ENCODE assay signal across 12 mouse cellular contexts in the genomic region with DNA sequence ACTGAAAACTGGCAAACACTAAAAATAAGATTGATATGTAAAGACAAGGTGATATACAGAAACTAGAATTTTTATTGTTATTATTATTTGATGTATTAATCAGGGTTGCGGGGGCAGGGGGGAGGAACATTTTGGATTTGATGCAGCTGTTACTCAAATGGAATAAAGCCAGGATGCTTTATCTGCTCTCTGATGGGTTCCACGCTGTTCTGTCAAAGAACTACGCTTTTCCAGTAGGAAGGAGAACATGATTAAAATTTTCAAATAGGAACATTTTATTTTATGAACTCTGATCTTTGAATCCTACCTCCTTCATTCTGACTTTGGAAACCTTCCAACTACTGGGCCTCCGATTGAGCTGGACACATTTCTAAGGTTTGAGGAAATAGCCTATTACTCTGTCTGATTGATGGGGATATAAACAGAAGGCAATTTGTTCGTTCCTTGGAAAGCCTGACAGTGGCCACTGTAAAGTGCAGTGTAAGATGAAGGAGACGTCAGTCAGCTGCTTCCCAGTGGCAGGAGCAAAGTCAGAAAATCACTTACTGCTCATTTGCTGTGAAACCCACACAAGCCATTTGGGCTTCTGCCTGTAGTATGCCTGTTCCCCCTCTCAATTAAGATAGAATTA.
DNase-seq lines count a peak whose midpoint lies in the region; ATAC-seq lines count a peak whose summit lies in the region.
"Had no signal": no experiment of that assay in that cellular context is flagged by ENCODE, and none has a peak within 500 bp of the region (broad histone marks: within the 10 kb centered on the region; RNA-seq: fewer than 3 reads in every experiment).

No protein-coding gene starts in this region.

- H3K4me2 ChIP-seq in forebrain, embryonic 14.5 days (ENCODE audit: low read length): no peak overlapping the region
- H3K4me2 ChIP-seq: limb, embryonic 15.5 days; midbrain, embryonic 12.5 days had no signal

- H3K9ac ChIP-seq in forebrain, embryonic 14.5 days (ENCODE audit: low read length): no peak overlapping the region
- H3K9ac ChIP-seq: limb, embryonic 15.5 days; midbrain, embryonic 12.5 days had no signal

- DNase-seq in kidney, adult 9 months: peak; percentile 10
- DNase-seq in kidney, adult 11 months: no peak
- peak; percentile 11 for DNase-seq in brain, adult 2 months (ENCODE audit: low read depth, low spot score)
- DNase-seq in forebrain, embryonic 14.5 days (ENCODE audit: low spot score): peak; percentile 42
- peak; percentile 40 for DNase-seq in kidney, postnatal 10 days
- DNase-seq in adrenal gland, postnatal 36 days: no peak
- DNase-seq in right cerebral cortex, postnatal 36 days (ENCODE audit: low spot score in 2 of 2): no peak
- DNase-seq: cerebellum, postnatal 36 days; lung, postnatal 10 days had no signal

- no peaks in the 10 kb centered on the region for H3K9me3 ChIP-seq in forebrain, embryonic 14.5 days (replicated peaks; ENCODE audit: control insufficient read depth, low read length)
- H3K9me3 ChIP-seq: limb, embryonic 15.5 days; midbrain, embryonic 12.5 days had no signal

- H3K27me3 ChIP-seq in forebrain, embryonic 14.5 days (replicated peaks; ENCODE audit: control insufficient read depth, insufficient read depth, low read length): no peaks in the 10 kb centered on the region
- H3K27me3 ChIP-seq: limb, embryonic 15.5 days; midbrain, embryonic 12.5 days had no signal

- 51% methylated on average over 6 of the region's 6 CpGs for WGBS in forebrain, embryonic 14.5 days

- H3K4me3 ChIP-seq in forebrain, embryonic 14.5 days (ENCODE audit: low read depth, low read length): no peak overlapping the region
- H3K4me3 ChIP-seq: limb, embryonic 15.5 days; midbrain, embryonic 12.5 days had no signal

- no peaks in the 10 kb centered on the region for H3K36me3 ChIP-seq in forebrain, embryonic 14.5 days (ENCODE audit: control insufficient read depth, insufficient read depth, low read length)
- H3K36me3 ChIP-seq: limb, embryonic 15.5 days; midbrain, embryonic 12.5 days had no signal

- peak; percentile 58; the same call in 1 of the 2 replicates for ATAC-seq in forebrain, embryonic 14.5 days
- ATAC-seq: intestine, embryonic 16.5 days had no signal

- no peaks in the 10 kb centered on the region for H3K4me1 ChIP-seq in forebrain, embryonic 14.5 days (ENCODE audit: control insufficient read depth, insufficient read depth, low read length)
- H3K4me1 ChIP-seq: limb, embryonic 15.5 days; midbrain, embryonic 12.5 days had no signal

- no peak overlapping the region for H3K27ac ChIP-seq in forebrain, embryonic 14.5 days (ENCODE audit: low read depth, low read length)
- H3K27ac ChIP-seq: limb, embryonic 15.5 days; midbrain, embryonic 12.5 days had no signal

Comparison
In these comparisons a context has a peak if more than half of its experiments do, and no peak if none do; other contexts are left out.
1. DNase-seq: peak in kidney, adult 9 months (single experiment), brain, adult 2 months (single experiment), forebrain, embryonic 14.5 days (single experiment) and kidney, postnatal 10 days (single experiment); none in kidney, adult 11 months (single experiment), adrenal gland, postnatal 36 days (0 of 2) and right cerebral cortex, postnatal 36 days (0 of 2).